Mouse (Mus musculus) lung, embryonic 16.5 days (tissue): ENCODE measurements around the gene Thap12. TPM values are rescaled to one million over a fixed set of nuclear protein-coding genes. Genes with fewer than 3 reads are reported as not detected.
A peak's percentile ranks its signal among the peaks of the same experiment; 100 is the strongest.

Experiments used
- ATAC-seq: fragments of 200-750 bp; cut with Nextera tagmentation; 2 replicates; pipeline ENCODE4 v1.8.0; 2017; ENCODE audit warnings: low read depth, mild to moderate bottlenecking, moderate library complexity
- H3K27ac ChIP-seq: fragments of 300-500 bp; sonication (generic); 2 replicates; pipeline ENCODE4 v1.5.1; 2014; ENCODE audit warnings: mild to moderate bottlenecking, control low read depth, low read length
- H3K27me3 ChIP-seq: fragments of 300-500 bp; sonication (generic); 2 replicates; pipeline ENCODE4 v1.6.1; 2014; ENCODE audit warnings: low read depth, low read length, mixed read lengths; ENCODE audit not compliant: control insufficient read depth, insufficient read depth
- H3K36me3 ChIP-seq: fragments of 300-500 bp; sonication (generic); 2 replicates; pipeline ENCODE4 v1.6.1; 2014; ENCODE audit warnings: low read length; ENCODE audit not compliant: control insufficient read depth, insufficient read depth
- H3K4me1 ChIP-seq: fragments of 300-500 bp; sonication (generic); replicated peaks from 2 replicates; pipeline ENCODE4 v1.6.1; 2014; ENCODE audit warnings: low read length, mixed read lengths; ENCODE audit not compliant: control insufficient read depth, insufficient read depth
- H3K4me2 ChIP-seq: fragments of 300-500 bp; sonication (generic); 2 replicates; pipeline ENCODE4 v1.6.1; 2014; ENCODE audit warnings: low read depth, low read length, control low read depth
- H3K4me3 ChIP-seq: fragments of 300-500 bp; sonication (generic); 2 replicates; pipeline ENCODE4 v1.5.1; 2014; ENCODE audit warnings: mild to moderate bottlenecking, low read length, control low read depth
- H3K9ac ChIP-seq: fragments of 300-500 bp; sonication (generic); 2 replicates; pipeline ENCODE4 v1.6.1; 2014; ENCODE audit warnings: low read length, control low read depth
- H3K9me3 ChIP-seq: fragments of 300-500 bp; sonication (generic); 2 replicates; pipeline ENCODE4 v1.6.1; 2016; ENCODE audit warnings: low read length; ENCODE audit not compliant: control insufficient read depth
- WGBS: fragments of 180-500 bp; shearing (Covaris S2); extraction: QIAGEN DNeasy Blood & Tissue Kit; methylation state at CpG from one replicate; pipeline ENCODE4 v1.1.7; 2014; 5-methylcytosine and 5-hydroxymethylcytosine counted together
- polyA plus RNA-seq: library from polyadenylated mRNA; unstranded; fragments of >200 nt; fragmentation: Nextera tagmentation; extraction: Ambion mirVana; gene quantifications from 2 replicates; pipeline ENCODE4 v1.2.1, GENCODE M21; 2015

Thap12 gene
- polyA plus RNA-seq, 1 experiment from 2014 or later = 45.1 TPM

GRCm38 (mm10) chr7:98692761-98693546 lies 9.9 kb upstream of the Thap12 start:
- Histone ChIP-seq H3K9ac (peak overlapping the region; percentile 36; the same call in 1 of the 2 replicates), H3K9me3 (no peaks in the 10 kb centered on the region), H3K4me2 (peak overlapping the region; percentile 44), H3K27ac (no peak overlapping the region), H3K4me1 (peaks cover 5% of the 10 kb centered on the region), H3K36me3 (no peaks in the 10 kb centered on the region), H3K4me3 (0 out of 2 replicates have a peak overlapping the region, but pooled peaks have one; percentile 4), H3K27me3 (no peaks in the 10 kb centered on the region)
- ATAC-seq = peak; percentile 36; the same call in 1 of the 2 replicates
- 32% methylated on average over 24 of the region's 24 CpGs for WGBS

DNA sequence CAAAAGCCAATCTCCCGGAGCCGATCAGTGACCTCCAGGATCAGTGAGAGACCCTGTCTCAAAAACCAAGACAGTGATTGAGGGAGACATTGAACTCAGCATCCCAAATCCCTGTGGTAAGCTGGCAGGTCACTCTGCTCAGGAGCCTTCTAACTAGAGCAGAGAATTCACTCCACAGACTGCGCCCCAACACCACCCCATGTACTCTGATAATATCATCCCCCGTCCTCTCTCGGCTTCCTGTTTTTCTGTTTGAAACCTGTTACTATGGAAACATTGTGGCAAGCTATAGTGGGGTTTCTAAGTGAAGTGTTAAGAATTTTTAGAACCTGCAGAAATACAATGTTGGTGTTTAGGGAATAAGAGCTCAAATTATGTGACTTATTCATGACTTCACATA lies 8.9 kb upstream of the Thap12 start:
- ATAC-seq = no peak
- 68% methylated on average over 5 of the region's 5 CpGs for WGBS
- no peaks in the 10 kb centered on the region for H3K36me3 ChIP-seq

DNA sequence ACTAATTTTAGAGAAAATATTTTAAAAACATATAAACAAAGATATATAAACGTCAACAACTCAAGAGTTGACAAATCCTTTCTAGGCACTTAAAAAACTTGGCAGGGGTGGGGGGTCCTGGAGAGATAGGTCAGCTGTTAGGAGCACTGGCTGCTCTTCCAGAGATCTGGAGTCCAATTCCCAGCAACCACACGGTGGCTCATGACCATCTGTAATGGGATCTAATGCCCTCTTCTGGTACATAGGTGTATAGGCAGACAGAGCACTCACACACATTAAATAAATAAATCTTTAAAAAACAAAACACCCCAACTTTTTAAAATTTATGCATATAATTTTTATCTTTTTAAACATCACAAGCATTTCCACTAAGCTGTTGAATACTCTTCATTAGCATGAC lies 5.4 kb upstream of the Thap12 start:
- peak; percentile 39; the same call in 1 of the 2 replicates for ATAC-seq
- WGBS = 4% methylated on average over 2 of the region's 2 CpGs

More for the DNA sequence above, 8.9 kb upstream of the Thap12 start:
- Histone ChIP-seq H3K9me3 (no peaks in the 10 kb centered on the region), H3K27ac (no peak overlapping the region), H3K27me3 (no peaks in the 10 kb centered on the region), H3K4me2 (no peak overlapping the region), H3K4me3 (no peak overlapping the region), H3K9ac (no peak overlapping the region), H3K4me1 (peaks cover 5% of the 10 kb centered on the region)

DNA sequence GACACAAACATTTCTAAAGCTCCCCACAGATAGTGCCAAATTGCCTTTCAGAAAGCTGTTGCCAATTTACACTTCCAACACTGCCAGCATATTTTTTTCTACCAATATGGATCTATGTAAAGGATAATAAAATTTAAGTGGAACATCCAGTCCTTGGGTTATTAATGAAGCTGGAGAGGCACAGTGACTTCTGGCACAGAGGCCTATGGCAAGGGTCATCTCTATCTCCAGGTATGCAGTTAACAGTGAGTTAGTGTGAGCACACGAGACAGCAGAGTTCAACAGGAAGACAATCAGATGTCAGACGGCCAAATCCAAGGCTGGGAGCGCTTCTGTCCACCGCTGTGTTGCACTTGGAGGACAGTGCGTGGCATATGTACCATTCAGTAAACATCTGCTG lies 4.9 kb upstream of the Thap12 start:
- no peak overlapping the region for H3K4me2 ChIP-seq
- H3K9me3 ChIP-seq = no peaks in the 10 kb centered on the region
- no peak for ATAC-seq
- no peak overlapping the region for H3K27ac ChIP-seq
- 62% methylated on average over 5 of the region's 5 CpGs for WGBS
- H3K36me3 ChIP-seq = no peaks in the 10 kb centered on the region
- H3K4me1 ChIP-seq = peaks cover 8% of the 10 kb centered on the region
- no peak overlapping the region for H3K4me3 ChIP-seq
- no peaks in the 10 kb centered on the region for H3K27me3 ChIP-seq
- no peak overlapping the region for H3K9ac ChIP-seq

More for the DNA sequence above, 5.4 kb upstream of the Thap12 start:
- Histone ChIP-seq H3K36me3 (no peaks in the 10 kb centered on the region), H3K27me3 (no peaks in the 10 kb centered on the region), H3K4me1 (peaks cover 11% of the 10 kb centered on the region), H3K27ac (no peak overlapping the region), H3K9me3 (no peaks in the 10 kb centered on the region), H3K4me3 (no peak overlapping the region), H3K4me2 (no peak overlapping the region), H3K9ac (no peak overlapping the region)

GRCm38 (mm10) chr7:98698590-98698989 lies 4.3 kb upstream of the Thap12 start:
- Histone ChIP-seq H3K36me3 (no peaks in the 10 kb centered on the region), H3K4me1 (peaks cover 6% of the 10 kb centered on the region), H3K4me3 (no peak overlapping the region), H3K27me3 (no peaks in the 10 kb centered on the region), H3K9ac (no peak overlapping the region), H3K4me2 (no peak overlapping the region), H3K27ac (no peak overlapping the region), H3K9me3 (no peaks in the 10 kb centered on the region)
- 82% methylated on average over 4 of the region's 4 CpGs for WGBS
- no peak for ATAC-seq

DNA sequence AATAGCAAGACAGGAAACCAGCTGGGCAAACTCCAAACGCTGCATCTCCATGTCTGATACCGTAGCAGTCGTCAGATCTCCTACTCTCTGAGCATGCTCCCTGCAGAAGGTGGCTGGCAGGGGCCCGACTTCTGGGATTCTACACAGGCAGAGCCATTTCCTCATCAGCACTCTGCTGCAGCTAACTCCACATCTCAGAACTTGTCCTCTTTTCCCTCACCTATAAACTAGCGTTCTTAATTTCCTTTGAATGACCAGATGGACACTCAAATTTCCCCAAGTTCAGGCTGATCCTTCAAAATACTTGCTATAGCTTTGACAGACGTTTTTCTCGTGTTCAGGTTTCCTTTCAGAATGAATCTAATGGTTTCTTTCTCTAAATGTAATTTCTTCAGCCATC lies 1.1 kb upstream of the Thap12 start:
- Histone ChIP-seq H3K4me1 (peaks cover 23% of the 10 kb centered on the region), H3K9ac (peak overlapping the region; percentile 80)
- WGBS = 28% methylated on average over 7 of the region's 7 CpGs

DNA sequence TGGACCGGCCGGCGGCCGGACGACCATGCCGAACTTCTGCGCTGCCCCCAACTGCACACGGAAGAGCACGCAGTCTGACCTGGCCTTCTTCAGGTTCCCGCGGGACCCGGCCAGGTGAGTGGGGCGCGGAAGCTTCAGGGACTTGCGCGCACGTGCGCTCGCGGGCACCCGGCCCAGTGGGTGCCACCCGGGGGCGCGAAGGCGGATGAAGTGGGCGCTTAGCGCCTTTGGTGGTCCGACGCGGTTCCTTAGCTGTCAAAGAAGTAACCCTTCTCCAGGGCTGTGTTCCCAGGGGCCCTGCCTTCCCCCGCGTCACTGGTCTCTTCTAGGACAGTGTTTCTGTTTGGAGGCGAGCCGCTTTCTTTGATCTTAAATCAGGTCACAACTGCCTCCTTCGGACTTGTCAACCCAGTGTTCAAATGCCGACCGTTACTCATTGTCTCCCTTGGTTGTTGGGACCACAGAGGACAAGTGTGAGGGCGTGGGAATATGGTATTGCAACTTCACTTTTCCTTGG lies 520 bp downstream of the Thap12 start:
- Histone ChIP-seq H3K4me1 (peaks cover 23% of the 10 kb centered on the region), H3K27ac (peak overlapping the region; percentile 80), H3K4me3 (peak overlapping the region; percentile 99), H3K27me3 (no peaks in the 10 kb centered on the region), H3K36me3 (no peaks in the 10 kb centered on the region), H3K4me2 (peak overlapping the region; percentile 88), H3K9ac (peak overlapping the region; percentile 97), H3K9me3 (no peaks in the 10 kb centered on the region)
- under 1% methylated on average over 37 of the region's 38 CpGs for WGBS
- peak; percentile 11; the same call in 1 of the 2 replicates for ATAC-seq

More for the DNA sequence above, 1.1 kb upstream of the Thap12 start:
- Histone ChIP-seq H3K27ac (peak overlapping the region; percentile 91), H3K4me3 (peak overlapping the region; percentile 99), H3K36me3 (no peaks in the 10 kb centered on the region), H3K4me2 (peak overlapping the region; percentile 77), H3K9me3 (no peaks in the 10 kb centered on the region), H3K27me3 (no peaks in the 10 kb centered on the region)
- no peak for ATAC-seq

- H3K4me2 ChIP-seq = peak overlapping the region; percentile 88
- no peak for ATAC-seq
- H3K27ac ChIP-seq = no peak overlapping the region
- H3K4me1 ChIP-seq = peaks cover 23% of the 10 kb centered on the region
- H3K4me3 ChIP-seq = peak overlapping the region; percentile 99
- H3K36me3 ChIP-seq = no peaks in the 10 kb centered on the region
- H3K9ac ChIP-seq = peak overlapping the region; percentile 97
- 38% methylated on average over 5 of the region's 5 CpGs for WGBS
- no peaks in the 10 kb centered on the region for H3K9me3 ChIP-seq
- H3K27me3 ChIP-seq = no peaks in the 10 kb centered on the region
These were observed 1.4 kb downstream of the Thap12 start for GRCm38 (mm10) chr7:98704276-98704675.

GRCm38 (mm10) chr7:98713661-98714060 lies 10.8 kb downstream of the Thap12 start:
- no peaks in the 10 kb centered on the region for H3K4me1 ChIP-seq
- WGBS = 87% methylated on average over 3 of the region's 3 CpGs
- H3K9ac ChIP-seq = no peak overlapping the region
- H3K27ac ChIP-seq = no peak overlapping the region
- peaks cover 36% of the 10 kb centered on the region for H3K36me3 ChIP-seq
- H3K4me2 ChIP-seq = no peak overlapping the region
- no peaks in the 10 kb centered on the region for H3K27me3 ChIP-seq
- no peak for ATAC-seq
- no peak overlapping the region for H3K4me3 ChIP-seq
- no peaks in the 10 kb centered on the region for H3K9me3 ChIP-seq
